Mouse (Mus musculus): ENCODE measurements around the gene Cdca4. TPM values are rescaled to one million over a fixed set of nuclear protein-coding genes. Genes with fewer than 3 reads are reported as not detected.

Cdca4 gene
- 48.9 and 61.7 TPM in 2 replicates for polyA plus RNA-seq (2015; fragmentation: Nextera tagmentation; extraction: Ambion mirVana)

GRCm38 (mm10) chr12:112829244-112829864, at the start of gene Cdca4:
Gene Cdca4 (minus strand): TSS chr12:112829423.
- peak within 1 kb of the TSS; percentile 93 for H3K4me2 ChIP-seq (ENCODE audit: low read depth, low read length)
- H3K36me3 ChIP-seq (ENCODE audit: control insufficient read depth, insufficient read depth), result peaks cover 23% of the 10 kb centered on the region
- ATAC-seq (ENCODE audit: low read depth), result peak; percentile 93
- peak within 1 kb of the TSS; percentile 92 for H3K27ac ChIP-seq (ENCODE audit: low read length)
- peaks cover 46% of the 10 kb centered on the region for H3K4me1 ChIP-seq (ENCODE audit: control insufficient read depth, low read depth, low read length)
- WGBS (ENCODE audit: insufficient replicate concordance), result under 1% methylated on average over 70 of the region's 72 CpGs
- H3K9ac ChIP-seq (ENCODE audit: low read depth, low read length), result peak within 1 kb of the TSS; percentile 99
- peak within 1 kb of the TSS; percentile 98 for H3K4me3 ChIP-seq (ENCODE audit: low read depth, low read length)
- H3K9me3 ChIP-seq (replicated peaks; ENCODE audit: control insufficient read depth, low read length), result no peaks in the 10 kb centered on the region
- H3K27me3 ChIP-seq (ENCODE audit: control insufficient read depth, insufficient read depth, low read depth, low read length), result no peaks in the 10 kb centered on the region

DNA sequence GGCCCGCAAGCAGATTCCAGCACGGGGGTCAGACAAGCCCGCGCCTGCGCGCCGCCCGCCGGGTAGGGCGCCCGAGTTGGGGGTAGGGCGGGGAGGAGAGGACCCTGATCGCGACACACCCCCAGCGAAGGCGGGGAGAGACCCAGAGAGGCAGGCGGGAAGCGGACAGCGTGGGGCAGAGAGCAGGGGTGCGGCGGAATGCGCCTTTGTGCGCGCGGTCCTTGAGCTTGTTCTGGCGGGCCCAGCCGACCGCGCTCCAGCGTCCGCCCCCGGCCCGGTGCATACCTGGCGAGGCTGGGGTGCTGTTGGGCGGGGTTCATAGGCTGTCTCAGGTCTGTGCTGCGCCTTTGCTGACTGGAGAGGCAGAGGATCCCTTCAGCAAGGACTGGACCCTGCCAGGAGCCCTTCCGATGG, 48.4 kb upstream of the Cdca4 start:
- no peaks in the 10 kb centered on the region for H3K36me3 ChIP-seq (ENCODE audit: control insufficient read depth, insufficient read depth)
- peak overlapping the region; percentile 28 for H3K4me3 ChIP-seq (ENCODE audit: low read depth, low read length)
- peaks cover 55% of the 10 kb centered on the region for H3K27me3 ChIP-seq (ENCODE audit: control insufficient read depth, insufficient read depth, low read depth, low read length)
- no peaks in the 10 kb centered on the region for H3K9me3 ChIP-seq (replicated peaks; ENCODE audit: control insufficient read depth, low read length)
- H3K4me1 ChIP-seq (ENCODE audit: control insufficient read depth, low read depth, low read length), result peaks cover 15% of the 10 kb centered on the region
- 2% methylated on average over 37 of the region's 37 CpGs for WGBS (ENCODE audit: insufficient replicate concordance)
- H3K4me2 ChIP-seq (ENCODE audit: low read depth, low read length), result peak overlapping the region; percentile 42
- H3K9ac ChIP-seq (ENCODE audit: low read depth, low read length), result no peak overlapping the region
- ATAC-seq (ENCODE audit: low read depth), result no peak
- H3K27ac ChIP-seq (ENCODE audit: low read length), result no peak overlapping the region

GRCm38 (mm10) chr12:112877073-112877576, 47.9 kb upstream of the Cdca4 start:
- Histone ChIP-seq H3K27me3 (ENCODE audit: control insufficient read depth, insufficient read depth, low read depth, low read length) (peaks cover 55% of the 10 kb centered on the region), H3K9ac (ENCODE audit: low read depth, low read length) (no peak overlapping the region), H3K36me3 (ENCODE audit: control insufficient read depth, insufficient read depth) (no peaks in the 10 kb centered on the region), H3K4me1 (ENCODE audit: control insufficient read depth, low read depth, low read length) (peaks cover 15% of the 10 kb centered on the region), H3K27ac (ENCODE audit: low read length) (no peak overlapping the region), H3K4me2 (ENCODE audit: low read depth, low read length) (peak overlapping the region; percentile 42), H3K4me3 (ENCODE audit: low read depth, low read length) (peak overlapping the region; percentile 28), H3K9me3 (replicated peaks; ENCODE audit: control insufficient read depth, low read length) (no peaks in the 10 kb centered on the region)
- ATAC-seq (ENCODE audit: low read depth), result no peak
- WGBS (ENCODE audit: insufficient replicate concordance), result 3% methylated on average over 17 of the region's 17 CpGs

DNA sequence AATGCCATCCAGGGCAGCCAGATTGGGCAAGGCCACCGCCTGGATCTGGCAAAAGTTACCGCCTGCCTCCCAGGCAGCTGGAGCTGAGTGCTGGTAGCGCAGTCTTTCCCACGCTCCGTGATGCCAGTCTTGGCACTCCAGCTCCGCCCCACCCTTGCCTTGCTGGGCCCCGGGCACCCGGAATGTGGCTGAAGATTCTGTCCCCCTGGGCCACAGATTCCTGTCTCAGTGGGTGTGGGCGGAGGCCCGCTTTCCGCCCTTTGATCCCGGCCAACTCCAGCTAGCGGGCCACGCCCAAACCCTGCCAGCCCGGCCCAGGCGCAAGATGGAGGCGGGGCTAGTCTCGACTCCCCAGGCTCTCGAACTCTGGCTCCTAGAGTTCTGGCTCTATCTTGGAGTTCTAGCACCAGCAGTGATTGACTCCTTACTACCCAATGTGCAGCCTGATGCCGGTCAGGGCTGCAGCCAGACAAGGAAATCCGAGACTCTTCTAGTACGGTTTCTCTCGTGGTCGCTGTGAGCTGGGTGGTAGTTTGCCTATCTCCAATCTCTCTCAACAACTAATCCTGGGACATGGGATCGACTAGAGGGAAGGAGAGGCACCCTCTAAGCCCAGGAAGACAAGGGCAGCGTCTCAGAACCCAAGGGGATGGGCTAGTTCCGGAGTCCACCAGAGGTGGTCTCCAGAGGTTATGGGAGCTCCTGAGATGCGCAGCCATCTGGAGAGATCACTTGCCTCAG, 47.3 kb upstream of the Cdca4 start:
- ATAC-seq (ENCODE audit: low read depth), result peak; percentile 33; the same call in 1 of the 2 replicates
- Histone ChIP-seq H3K9ac (ENCODE audit: low read depth, low read length) (no peak overlapping the region), H3K4me2 (ENCODE audit: low read depth, low read length) (peak overlapping the region; percentile 42; the same call in 1 of the 2 replicates), H3K4me3 (ENCODE audit: low read depth, low read length) (peak overlapping the region; percentile 5; the same call in 1 of the 2 replicates), H3K36me3 (ENCODE audit: control insufficient read depth, insufficient read depth) (no peaks in the 10 kb centered on the region), H3K27ac (ENCODE audit: low read length) (no peak overlapping the region), H3K4me1 (ENCODE audit: control insufficient read depth, low read depth, low read length) (peaks cover 15% of the 10 kb centered on the region), H3K27me3 (ENCODE audit: control insufficient read depth, insufficient read depth, low read depth, low read length) (peaks cover 55% of the 10 kb centered on the region), H3K9me3 (replicated peaks; ENCODE audit: control insufficient read depth, low read length) (no peaks in the 10 kb centered on the region)
- 3% methylated on average over 28 of the region's 28 CpGs for WGBS (ENCODE audit: insufficient replicate concordance)

- no peak overlapping the region for H3K4me2 ChIP-seq (ENCODE audit: low read depth, low read length)
- H3K9me3 ChIP-seq (replicated peaks; ENCODE audit: control insufficient read depth, low read length), result no peaks in the 10 kb centered on the region
- 15% methylated on average over 16 of the region's 16 CpGs for WGBS (ENCODE audit: insufficient replicate concordance)
- H3K27ac ChIP-seq (ENCODE audit: low read length), result no peak overlapping the region
- H3K9ac ChIP-seq (ENCODE audit: low read depth, low read length), result no peak overlapping the region
- ATAC-seq (ENCODE audit: low read depth), result peak; percentile 25; the same call in 1 of the 2 replicates
- peaks cover 15% of the 10 kb centered on the region for H3K4me1 ChIP-seq (ENCODE audit: control insufficient read depth, low read depth, low read length)
- peaks cover 59% of the 10 kb centered on the region for H3K27me3 ChIP-seq (ENCODE audit: control insufficient read depth, insufficient read depth, low read depth, low read length)
- no peak overlapping the region for H3K4me3 ChIP-seq (ENCODE audit: low read depth, low read length)
- no peaks in the 10 kb centered on the region for H3K36me3 ChIP-seq (ENCODE audit: control insufficient read depth, insufficient read depth)
These were observed 46.2 kb upstream of the Cdca4 start for GRCm38 (mm10) chr12:112875225-112876013.

- Histone ChIP-seq H3K36me3 (ENCODE audit: control insufficient read depth, insufficient read depth) (no peaks in the 10 kb centered on the region), H3K27me3 (ENCODE audit: control insufficient read depth, insufficient read depth, low read depth, low read length) (peaks cover 59% of the 10 kb centered on the region), H3K4me1 (ENCODE audit: control insufficient read depth, low read depth, low read length) (peaks cover 15% of the 10 kb centered on the region), H3K9me3 (replicated peaks; ENCODE audit: control insufficient read depth, low read length) (no peaks in the 10 kb centered on the region), H3K4me3 (ENCODE audit: low read depth, low read length) (0 out of 2 replicates have a peak overlapping the region, but pooled peaks have one; percentile 2), H3K4me2 (ENCODE audit: low read depth, low read length) (0 out of 2 replicates have a peak overlapping the region, but pooled peaks have one; percentile 25), H3K9ac (ENCODE audit: low read depth, low read length) (no peak overlapping the region), H3K27ac (ENCODE audit: low read length) (no peak overlapping the region)
- WGBS (ENCODE audit: insufficient replicate concordance), result 14% methylated on average over 22 of the region's 22 CpGs
- ATAC-seq (ENCODE audit: low read depth), result no peak
These were observed 45.0 kb upstream of the Cdca4 start for GRCm38 (mm10) chr12:112874199-112874598.

GRCm38 (mm10) chr12:112873452-112874190, 44.4 kb upstream of the Cdca4 start:
- 20% methylated on average over 18 of the region's 18 CpGs for WGBS (ENCODE audit: insufficient replicate concordance)
- peaks cover 54% of the 10 kb centered on the region for H3K27me3 ChIP-seq (ENCODE audit: control insufficient read depth, insufficient read depth, low read depth, low read length)

GRCm38 (mm10) chr12:112872991-112873390, 43.8 kb upstream of the Cdca4 start:
- no peak overlapping the region for H3K9ac ChIP-seq (ENCODE audit: low read depth, low read length)
- no peak overlapping the region for H3K27ac ChIP-seq (ENCODE audit: low read length)
- ATAC-seq (ENCODE audit: low read depth), result no peak
- WGBS (ENCODE audit: insufficient replicate concordance), result 62% methylated on average over 10 of the region's 10 CpGs
- no peaks in the 10 kb centered on the region for H3K9me3 ChIP-seq (replicated peaks; ENCODE audit: control insufficient read depth, low read length)
- no peaks in the 10 kb centered on the region for H3K36me3 ChIP-seq (ENCODE audit: control insufficient read depth, insufficient read depth)
- H3K27me3 ChIP-seq (ENCODE audit: control insufficient read depth, insufficient read depth, low read depth, low read length), result peaks cover 48% of the 10 kb centered on the region
- H3K4me1 ChIP-seq (ENCODE audit: control insufficient read depth, low read depth, low read length), result peaks cover 15% of the 10 kb centered on the region
- no peak overlapping the region for H3K4me3 ChIP-seq (ENCODE audit: low read depth, low read length)
- H3K4me2 ChIP-seq (ENCODE audit: low read depth, low read length), result no peak overlapping the region

More at GRCm38 (mm10) chr12:112873452-112874190, 44.4 kb upstream of the Cdca4 start:
- H3K4me2 ChIP-seq (ENCODE audit: low read depth, low read length), result no peak overlapping the region
- peaks cover 15% of the 10 kb centered on the region for H3K4me1 ChIP-seq (ENCODE audit: control insufficient read depth, low read depth, low read length)
- H3K4me3 ChIP-seq (ENCODE audit: low read depth, low read length), result no peak overlapping the region
- no peak for ATAC-seq (ENCODE audit: low read depth)
- no peak overlapping the region for H3K27ac ChIP-seq (ENCODE audit: low read length)
- no peak overlapping the region for H3K9ac ChIP-seq (ENCODE audit: low read depth, low read length)
- H3K9me3 ChIP-seq (replicated peaks; ENCODE audit: control insufficient read depth, low read length), result no peaks in the 10 kb centered on the region
- no peaks in the 10 kb centered on the region for H3K36me3 ChIP-seq (ENCODE audit: control insufficient read depth, insufficient read depth)
